Mouse (Mus musculus) adrenal gland (tissue): Measurements from ENCODE around the gene Gm6899.

Experiments used
- intact Hi-C: fragments of 180-260 bp; cut with DNase I; formaldehyde crosslinking; loops from one replicate; pipeline ENCODE4 v1.15.1; 2025

Gm6899 gene

GRCm38 (mm10) chr11:26642141-26642540 lies 49.1 kb downstream of the Gm6899 start:
- intact Hi-C loops = no loop called here
